Comparison of ENCODE assay signal across 26 mouse cellular contexts in genomic region chr2:135724489-135724888, GRCm38 (mm10).
DNase-seq lines count a peak whose midpoint lies in the region; ATAC-seq lines count a peak whose summit lies in the region.
"Had no signal": no experiment of that assay in that cellular context is flagged by ENCODE, and none has a peak within 500 bp of the region (broad histone marks: within the 10 kb centered on the region; RNA-seq: fewer than 3 reads in every experiment).

No protein-coding gene starts in this region.

- H3K4me3 ChIP-seq in embryonic facial prominence, embryonic 14.5 days (ENCODE audit: low read depth, low read length), result no peak overlapping the region
- no peak overlapping the region for H3K4me3 ChIP-seq in embryonic facial prominence, embryonic 10.5 days
- H3K4me3 ChIP-seq in midbrain, embryonic 11.5 days (ENCODE audit: low read depth, low read length), result no peak overlapping the region
- H3K4me3 ChIP-seq in midbrain, embryonic 16.5 days (ENCODE audit: low read depth, low read length), result no peak overlapping the region
- no peak overlapping the region for H3K4me3 ChIP-seq in hindbrain, embryonic 12.5 days
- H3K4me3 ChIP-seq: erythroblast, embryonic 14.5 days; forebrain, embryonic 12.5 days; hindbrain, embryonic 10.5 days; kidney, embryonic 15.5 days; megakaryocyte, embryonic 14.5 days; neural tube, embryonic 13.5 days had no signal

- peak; percentile 78 for DNase-seq in embryonic facial prominence, embryonic 14.5 days (ENCODE audit: low spot score)
- DNase-seq in embryonic facial prominence, embryonic 10.5 days (ENCODE audit: low spot score), result no peak
- DNase-seq in midbrain, embryonic 11.5 days (ENCODE audit: low spot score, missing footprints), result peak; percentile 33
- DNase-seq in ovary, postnatal 36 days (ENCODE audit: low spot score), result no peak
- no peak for DNase-seq in left cerebral cortex, postnatal 4 days
- DNase-seq: adrenal gland, adult 8-10 months; cerebellum, adult 2 months; heart, postnatal 10 days; kidney, postnatal 36 days; midbrain, embryonic 14.5 days; right cerebral cortex, postnatal 14 days; spleen, adult 18-20 months; thymus, postnatal 36 days had no signal

- no peak overlapping the region; the same call in 1 of the 2 replicates for H3K27ac ChIP-seq in embryonic facial prominence, embryonic 14.5 days (replicated peaks; ENCODE audit: low read depth, low read length)
- H3K27ac ChIP-seq in embryonic facial prominence, embryonic 10.5 days (replicated peaks), result no peak overlapping the region
- no peak overlapping the region for H3K27ac ChIP-seq in midbrain, embryonic 11.5 days (ENCODE audit: low read depth, low read length)
- H3K27ac ChIP-seq in midbrain, embryonic 16.5 days (ENCODE audit: low read length), result no peak overlapping the region
- no peak overlapping the region for H3K27ac ChIP-seq in hindbrain, embryonic 12.5 days
- H3K27ac ChIP-seq: forebrain, embryonic 12.5 days; hindbrain, embryonic 10.5 days; hindbrain, postnatal 0 days; kidney, embryonic 15.5 days; neural tube, embryonic 13.5 days had no signal

- H3K4me2 ChIP-seq in embryonic facial prominence, embryonic 14.5 days (ENCODE audit: low read depth, low read length), result no peak overlapping the region
- no peak overlapping the region for H3K4me2 ChIP-seq in midbrain, embryonic 11.5 days
- H3K4me2 ChIP-seq in midbrain, embryonic 16.5 days (ENCODE audit: low read length), result no peak overlapping the region
- H3K4me2 ChIP-seq in hindbrain, embryonic 12.5 days (replicated peaks), result no peak overlapping the region
- H3K4me2 ChIP-seq: forebrain, embryonic 12.5 days; heart, embryonic 11.5 days; kidney, embryonic 15.5 days; neural tube, embryonic 13.5 days had no signal

- no peak for ATAC-seq in embryonic facial prominence, embryonic 14.5 days (ENCODE audit: low read depth)
- ATAC-seq in midbrain, embryonic 11.5 days (ENCODE audit: low FRiP score), result no peak
- no peak for ATAC-seq in midbrain, embryonic 16.5 days
- ATAC-seq in neutrophil, adult 5-6 weeks (ENCODE audit: extremely low read depth, insufficient number of reproducible peaks, low FRiP score, poor library complexity, severe bottlenecking), result peak; percentile 29; the same call in 1 of the 2 replicates
- no peak for ATAC-seq in hindbrain, embryonic 12.5 days (ENCODE audit: low FRiP score)
- ATAC-seq: activated CD4-positive, CD25-positive, alpha-beta regulatory T cell, adult 4 months; hindbrain, postnatal 0 days; intestine, embryonic 16.5 days had no signal

- H3K9me3 ChIP-seq in embryonic facial prominence, embryonic 14.5 days (ENCODE audit: control insufficient read depth, low read length), result no peaks in the 10 kb centered on the region
- no peaks in the 10 kb centered on the region for H3K9me3 ChIP-seq in embryonic facial prominence, embryonic 10.5 days
- H3K9me3 ChIP-seq in midbrain, embryonic 11.5 days (ENCODE audit: control insufficient read depth, low read length), result no peaks in the 10 kb centered on the region
- no peaks in the 10 kb centered on the region for H3K9me3 ChIP-seq in midbrain, embryonic 16.5 days (replicated peaks; ENCODE audit: control insufficient read depth, low read length, poor library complexity, severe bottlenecking)
- no peaks in the 10 kb centered on the region for H3K9me3 ChIP-seq in hindbrain, embryonic 12.5 days (replicated peaks)
- H3K9me3 ChIP-seq: forebrain, embryonic 12.5 days; hindbrain, embryonic 10.5 days; kidney, embryonic 15.5 days; megakaryocyte, embryonic 14.5 days; neural tube, embryonic 13.5 days had no signal

- H3K36me3 ChIP-seq in embryonic facial prominence, embryonic 14.5 days (ENCODE audit: control insufficient read depth, insufficient read depth, low read length), result no peaks in the 10 kb centered on the region
- H3K36me3 ChIP-seq in embryonic facial prominence, embryonic 10.5 days (replicated peaks), result no peaks in the 10 kb centered on the region
- H3K36me3 ChIP-seq in midbrain, embryonic 11.5 days (ENCODE audit: control insufficient read depth, insufficient read depth, low read length), result no peaks in the 10 kb centered on the region
- H3K36me3 ChIP-seq in midbrain, embryonic 16.5 days (ENCODE audit: control insufficient read depth, insufficient read depth, low read length), result no peaks in the 10 kb centered on the region
- H3K36me3 ChIP-seq in hindbrain, embryonic 12.5 days, result no peaks in the 10 kb centered on the region
- H3K36me3 ChIP-seq: forebrain, embryonic 12.5 days; hindbrain, embryonic 10.5 days; kidney, embryonic 15.5 days; neural tube, embryonic 13.5 days had no signal

- H3K27me3 ChIP-seq in embryonic facial prominence, embryonic 14.5 days (replicated peaks; ENCODE audit: control insufficient read depth, insufficient read depth, low read length), result no peaks in the 10 kb centered on the region
- no peaks in the 10 kb centered on the region for H3K27me3 ChIP-seq in embryonic facial prominence, embryonic 10.5 days (replicated peaks; ENCODE audit: low read depth, poor library complexity, severe bottlenecking)
- no peaks in the 10 kb centered on the region for H3K27me3 ChIP-seq in midbrain, embryonic 11.5 days (ENCODE audit: control insufficient read depth, insufficient read depth, low read length)
- H3K27me3 ChIP-seq in midbrain, embryonic 16.5 days (ENCODE audit: control insufficient read depth, insufficient read depth, low read depth, low read length), result no peaks in the 10 kb centered on the region
- no peaks in the 10 kb centered on the region for H3K27me3 ChIP-seq in hindbrain, embryonic 12.5 days
- H3K27me3 ChIP-seq: forebrain, embryonic 12.5 days; kidney, embryonic 15.5 days; megakaryocyte, embryonic 14.5 days; neural tube, embryonic 13.5 days had no signal

- intact Hi-C loops in left cerebral cortex, postnatal 4 days (cut with DNase I), result no loop called here

- WGBS in embryonic facial prominence, embryonic 14.5 days, result 79% methylated on average over 10 of the region's 10 CpGs
- 92% methylated on average over 10 of the region's 10 CpGs for WGBS in embryonic facial prominence, embryonic 10.5 days
- 90% methylated on average over 10 of the region's 10 CpGs for WGBS in midbrain, embryonic 11.5 days
- WGBS in midbrain, embryonic 16.5 days, result 74% methylated on average over 10 of the region's 10 CpGs
- WGBS in hindbrain, embryonic 12.5 days, result 91% methylated on average over 10 of the region's 10 CpGs

- H3K9ac ChIP-seq in embryonic facial prominence, embryonic 14.5 days (ENCODE audit: low read depth, low read length), result no peak overlapping the region
- H3K9ac ChIP-seq in midbrain, embryonic 11.5 days (ENCODE audit: low read length), result no peak overlapping the region
- no peak overlapping the region for H3K9ac ChIP-seq in midbrain, embryonic 16.5 days (ENCODE audit: low read depth, low read length)
- H3K9ac ChIP-seq in hindbrain, embryonic 12.5 days, result no peak overlapping the region
- H3K9ac ChIP-seq: forebrain, embryonic 12.5 days; kidney, embryonic 15.5 days; neural tube, embryonic 13.5 days had no signal

- H3K4me1 ChIP-seq in embryonic facial prominence, embryonic 14.5 days (ENCODE audit: control insufficient read depth, insufficient read depth, low read length), result peaks cover 5% of the 10 kb centered on the region; the same call in 1 of the 2 replicates
- peaks cover 8% of the 10 kb centered on the region for H3K4me1 ChIP-seq in embryonic facial prominence, embryonic 10.5 days
- H3K4me1 ChIP-seq in midbrain, embryonic 11.5 days (ENCODE audit: control insufficient read depth, insufficient read depth, low read length), result peaks cover 12% of the 10 kb centered on the region
- H3K4me1 ChIP-seq in midbrain, embryonic 16.5 days (ENCODE audit: control insufficient read depth, insufficient read depth, low read length), result peaks cover 11% of the 10 kb centered on the region
- H3K4me1 ChIP-seq in hindbrain, embryonic 12.5 days, result peaks cover 7% of the 10 kb centered on the region; the same call in 1 of the 2 replicates

Comparison
In these comparisons a context has a peak if more than half of its experiments do, and no peak if none do; other contexts are left out.
1. DNase-seq: peak in embryonic facial prominence, embryonic 14.5 days (single experiment) and midbrain, embryonic 11.5 days (single experiment); none in embryonic facial prominence, embryonic 10.5 days (single experiment), ovary, postnatal 36 days (single experiment) and left cerebral cortex, postnatal 4 days (single experiment).